Mouse (Mus musculus) induced T-regulatory cell, adult 2 months (primary cell): ENCODE measurements around the gene Myt1l.

Experiments
- DNase-seq: peaks from one replicate; pipeline ENCODE4 v3.0.0-alpha.2; 2012; ENCODE audit warnings: low read depth

Gene Myt1l

GRCm38 (mm10) chr12:29723722-29724338, 195.6 kb downstream of the Myt1l start:
- no peak for DNase-seq

DNA sequence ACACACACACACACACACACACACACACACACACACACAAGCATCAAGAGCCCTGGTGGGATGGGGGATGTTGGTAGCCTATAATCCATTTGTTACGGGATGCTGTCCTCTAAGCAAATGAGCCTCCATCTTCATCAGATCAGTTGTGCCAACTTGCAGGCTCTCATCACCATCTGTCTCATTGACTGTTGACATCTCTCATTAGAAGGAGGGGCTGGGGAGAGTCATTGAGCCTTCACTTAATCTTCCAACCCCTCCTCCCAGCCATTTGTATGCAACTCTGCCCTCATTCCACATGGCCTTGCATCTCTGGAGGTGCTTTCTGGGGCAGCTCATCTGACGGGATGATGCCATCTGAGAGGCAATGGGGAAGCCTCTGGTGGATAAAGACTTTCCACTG, 200.1 kb downstream of the Myt1l start:
- DNase-seq = no peak

- no peak for DNase-seq
These were observed 212.3 kb downstream of the Myt1l start for GRCm38 (mm10) chr12:29740346-29741025.

DNA sequence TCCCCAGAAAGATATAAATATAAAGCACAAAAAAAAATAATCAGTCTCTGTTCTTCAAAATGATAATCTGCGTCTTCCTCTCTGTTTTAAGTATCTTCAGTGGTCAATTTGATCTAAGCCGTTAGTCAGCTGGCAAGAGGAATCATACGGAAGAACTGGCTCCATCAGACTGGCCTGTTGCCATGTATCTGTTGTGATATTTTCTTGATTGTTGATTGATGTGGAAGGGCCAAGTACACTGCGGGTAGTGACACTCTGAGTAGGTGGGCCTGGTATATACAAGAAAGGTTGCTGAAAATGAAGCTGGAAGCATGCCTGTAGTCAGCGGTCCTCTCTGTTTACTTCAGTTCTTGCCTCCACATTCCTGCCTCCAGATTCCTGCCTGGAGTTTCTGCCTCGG, 213.0 kb downstream of the Myt1l start:
- no peak for DNase-seq

- no peak for DNase-seq
These were observed 222.5 kb downstream of the Myt1l start for GRCm38 (mm10) chr12:29750604-29751128.

DNA sequence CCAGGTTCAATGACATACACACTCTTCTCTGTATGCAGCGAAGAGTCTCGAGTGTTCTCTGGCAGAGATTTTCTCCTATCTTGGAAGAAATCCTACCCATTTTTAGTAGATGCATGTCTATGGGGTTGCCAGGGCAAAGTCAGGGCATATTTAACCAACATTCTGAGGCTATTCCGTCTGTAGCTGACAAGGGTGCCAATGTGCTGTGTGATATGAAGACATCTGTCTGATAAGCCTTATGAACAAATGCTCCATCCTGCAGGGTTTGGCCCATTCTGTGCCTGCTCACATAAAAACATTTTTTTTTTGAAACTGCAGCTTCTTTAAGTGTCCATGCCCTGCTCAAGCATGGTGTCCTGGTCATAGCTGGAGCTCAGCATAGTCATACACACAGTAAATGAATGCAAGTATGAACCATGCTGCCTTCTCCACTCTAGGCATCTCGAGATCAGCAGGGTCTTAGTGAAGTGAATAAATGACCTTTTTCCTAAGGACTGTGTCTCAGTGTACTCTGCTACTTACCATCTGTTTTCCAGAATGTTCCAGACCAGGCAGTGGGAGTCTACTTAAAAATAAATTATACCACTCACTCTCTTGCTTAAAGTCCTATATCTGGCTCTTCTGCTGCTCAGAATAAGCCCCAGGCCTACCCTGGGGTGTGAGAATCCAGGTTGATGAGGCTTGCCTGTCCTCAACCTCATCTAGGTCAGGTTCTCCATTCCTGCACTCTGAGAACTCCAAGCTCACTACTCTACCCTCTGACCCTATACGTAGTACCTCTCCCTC, 227.1 kb downstream of the Myt1l start:
- DNase-seq = no peak

- no peak for DNase-seq
These were observed 227.7 kb downstream of the Myt1l start for GRCm38 (mm10) chr12:29755872-29756265.

DNA sequence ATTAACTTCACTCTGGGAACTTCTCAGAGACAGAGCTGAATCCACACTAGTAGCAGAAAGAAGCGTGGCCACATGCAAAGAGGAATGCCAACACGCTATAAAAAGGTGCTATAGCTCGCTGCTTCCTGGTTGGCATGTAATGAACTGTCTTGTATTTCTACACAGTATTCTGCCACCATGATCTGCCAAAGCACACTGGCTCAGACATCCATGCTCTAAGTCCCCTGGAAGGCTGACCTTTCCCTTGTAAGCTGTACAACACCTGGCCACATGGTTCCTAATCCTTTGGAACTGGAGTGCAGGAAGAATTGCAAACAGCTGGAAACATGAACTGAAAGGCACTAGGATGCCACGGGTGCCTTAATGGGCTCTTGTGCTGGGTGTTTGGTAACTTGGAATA, 232.4 kb downstream of the Myt1l start:
- DNase-seq = no peak

DNA sequence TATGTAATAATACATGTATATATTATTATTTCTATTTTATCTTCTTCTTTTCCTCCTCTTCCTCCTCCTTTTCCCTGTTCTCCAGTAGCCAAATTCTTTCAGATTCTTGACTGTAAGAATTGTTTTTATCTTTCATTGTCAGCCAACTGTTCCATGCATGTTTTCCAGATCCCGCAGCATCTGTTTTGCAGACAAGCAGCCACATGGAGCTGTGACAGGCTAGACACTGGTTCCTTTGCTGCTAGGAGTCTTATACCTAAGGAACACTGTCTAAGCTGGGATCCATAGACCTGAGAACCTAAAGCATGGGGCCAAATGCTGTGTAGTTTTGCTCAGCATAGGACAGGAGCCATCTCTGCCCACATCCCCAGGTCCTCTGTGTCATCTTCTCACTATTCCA, 238.0 kb downstream of the Myt1l start:
- no peak for DNase-seq

DNA sequence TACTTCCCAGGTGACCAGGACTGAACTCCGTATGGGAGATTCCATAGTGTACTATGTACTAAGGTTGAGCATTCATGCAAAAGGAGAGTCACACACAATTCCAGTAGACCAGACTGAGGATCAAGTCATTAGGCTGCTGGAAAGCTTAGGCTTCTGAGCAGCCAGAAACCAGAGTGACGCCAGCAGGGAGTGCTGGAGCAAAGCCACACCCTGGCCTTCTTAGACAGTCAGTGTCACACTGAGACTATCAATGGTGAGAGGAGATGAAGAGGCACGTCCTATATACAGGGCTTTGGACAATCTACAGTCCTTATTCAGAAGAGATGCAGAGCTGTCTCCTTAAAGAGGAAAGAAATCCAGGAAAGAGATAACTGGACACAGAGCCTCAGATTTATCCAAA, 243.6 kb downstream of the Myt1l start:
- no peak for DNase-seq

DNA sequence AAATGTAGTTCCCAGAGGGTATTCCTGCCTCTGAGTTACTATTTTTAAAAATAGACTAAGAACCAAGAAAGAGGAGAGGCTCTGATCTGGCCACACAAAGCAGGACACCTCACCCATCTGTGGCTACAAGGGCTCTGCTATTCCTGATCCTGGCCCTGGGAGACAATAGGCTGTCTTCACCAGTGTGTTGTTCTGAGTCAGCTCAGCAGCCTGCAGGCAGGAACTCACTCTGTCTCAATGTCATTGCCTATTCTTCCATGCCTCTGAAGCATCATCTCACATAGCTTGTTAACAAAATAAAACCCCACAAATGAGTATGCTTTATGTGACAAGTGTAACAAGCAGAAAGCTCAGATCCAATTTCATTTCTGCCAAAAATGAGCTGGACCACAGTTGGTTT, 244.2 kb downstream of the Myt1l start:
- no peak for DNase-seq

DNA sequence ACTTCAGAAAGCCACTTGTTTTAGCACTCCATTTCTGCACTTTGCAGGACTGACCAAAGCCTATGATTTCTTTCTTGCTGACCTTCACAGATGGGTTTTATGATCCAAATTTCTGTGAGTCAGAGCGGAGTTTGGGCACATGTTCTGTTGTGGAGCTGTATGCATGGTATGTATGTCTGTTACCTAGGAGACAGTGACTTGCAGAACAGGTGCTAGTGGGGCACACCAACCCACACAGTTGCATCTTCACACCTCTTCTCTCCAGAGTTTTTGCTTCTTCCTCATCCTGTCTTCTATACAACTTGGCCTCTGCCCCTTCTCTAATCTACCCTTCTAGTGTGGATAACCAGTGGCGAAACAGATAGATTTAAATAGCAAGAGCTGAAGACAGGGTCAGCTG, 250.7 kb downstream of the Myt1l start:
- no peak for DNase-seq

DNA sequence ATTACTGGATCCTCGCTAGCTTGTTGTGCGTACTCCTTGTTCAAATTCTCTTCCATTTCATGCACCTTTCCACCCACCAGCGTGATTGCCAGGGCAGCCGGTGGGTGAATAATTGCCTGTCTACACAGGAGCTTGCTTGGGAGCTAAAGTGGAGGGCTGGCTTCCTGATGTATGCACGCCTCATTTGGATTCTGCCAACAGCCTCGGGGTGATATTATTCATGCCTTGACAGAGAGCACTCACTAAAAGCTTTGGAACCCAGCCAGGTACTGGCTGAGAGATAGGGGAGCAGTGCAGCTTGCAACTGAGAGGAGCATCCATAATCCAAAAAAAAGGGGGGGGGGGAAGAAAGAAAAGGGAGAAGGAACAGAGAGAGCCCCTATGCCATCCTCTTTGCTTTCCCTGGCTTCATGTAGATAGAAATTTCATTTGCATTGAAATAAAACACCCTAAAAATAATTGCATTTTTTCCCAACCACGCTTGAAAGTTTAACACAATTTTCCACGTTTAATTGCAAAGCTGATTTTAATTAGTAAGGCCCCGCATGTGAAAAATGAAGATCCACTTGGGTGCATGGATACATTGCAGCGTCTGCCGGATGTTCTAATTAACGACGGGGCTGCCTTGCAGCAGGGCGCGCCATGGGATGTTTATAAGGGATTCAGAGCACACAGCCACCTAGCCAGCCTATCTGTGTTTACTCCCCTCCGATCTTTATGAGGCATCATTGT, 261.3 kb downstream of the Myt1l start:
- DNase-seq = no peak

- DNase-seq = no peak
These were observed 261.8 kb downstream of the Myt1l start for GRCm38 (mm10) chr12:29790051-29790386.

DNA sequence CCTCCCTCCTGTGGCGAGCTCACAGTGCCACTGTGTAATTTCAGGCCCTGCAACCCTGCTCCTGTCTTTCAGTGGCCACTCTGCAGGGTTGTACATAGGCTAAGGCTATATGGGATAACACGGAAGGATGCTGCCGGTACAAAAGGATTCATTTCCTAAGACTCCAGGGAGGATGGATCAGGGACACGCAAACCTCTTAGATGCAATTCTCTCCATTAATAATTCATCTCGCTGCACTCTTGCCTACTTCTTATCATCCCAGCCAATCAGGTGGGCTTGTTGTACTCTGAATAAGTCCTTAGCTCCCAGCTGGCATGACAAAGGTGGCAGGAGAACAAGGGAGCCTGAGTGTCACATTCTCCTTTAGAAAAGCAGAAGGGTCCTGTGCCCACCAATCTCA, 264.8 kb downstream of the Myt1l start:
- no peak for DNase-seq

- no peak for DNase-seq
These were observed 267.0 kb downstream of the Myt1l start for GRCm38 (mm10) chr12:29795107-29795673.

DNA sequence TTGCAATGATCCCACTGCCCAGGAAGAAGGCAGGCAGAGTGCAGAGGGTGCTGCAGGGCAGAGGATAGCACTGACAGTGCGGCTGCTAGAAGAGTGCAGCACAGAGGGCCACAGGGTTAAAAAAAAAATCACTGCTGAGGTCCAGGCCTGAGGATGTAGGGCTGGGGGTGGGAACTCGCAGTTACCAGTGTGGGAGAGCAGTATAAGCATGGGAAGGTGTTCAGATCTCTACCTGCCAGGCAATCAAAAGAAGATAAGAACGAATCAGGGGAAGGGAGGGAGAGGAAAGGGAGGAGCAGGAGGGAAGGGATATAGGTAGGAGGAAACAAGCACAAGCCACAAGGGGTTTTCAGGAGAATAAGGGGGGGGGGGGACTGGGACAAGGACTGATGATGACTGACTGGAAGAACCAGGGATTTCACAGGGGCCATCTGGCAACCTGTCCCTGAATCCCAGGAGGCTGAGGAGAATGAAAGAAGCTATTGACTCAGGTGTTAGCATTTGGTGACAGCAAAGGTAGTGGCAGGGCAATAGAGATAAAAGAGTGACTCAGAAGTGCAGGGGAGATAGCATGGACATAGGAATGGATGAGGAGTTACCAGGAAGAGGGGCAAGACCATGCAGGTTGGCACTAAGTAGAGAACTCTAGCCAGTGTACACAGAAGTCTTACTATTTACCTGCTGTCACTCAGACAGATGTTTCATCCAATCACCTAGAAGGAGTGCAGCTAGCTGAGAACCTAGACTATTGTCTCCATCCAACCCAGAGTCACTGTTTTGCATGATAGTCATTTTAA, 270.6 kb downstream of the Myt1l start:
- DNase-seq = no peak

- DNase-seq = no peak
These were observed 278.2 kb downstream of the Myt1l start for GRCm38 (mm10) chr12:29806415-29806814.

GRCm38 (mm10) chr12:29809569-29810185, 281.5 kb downstream of the Myt1l start:
- no peak for DNase-seq

DNA sequence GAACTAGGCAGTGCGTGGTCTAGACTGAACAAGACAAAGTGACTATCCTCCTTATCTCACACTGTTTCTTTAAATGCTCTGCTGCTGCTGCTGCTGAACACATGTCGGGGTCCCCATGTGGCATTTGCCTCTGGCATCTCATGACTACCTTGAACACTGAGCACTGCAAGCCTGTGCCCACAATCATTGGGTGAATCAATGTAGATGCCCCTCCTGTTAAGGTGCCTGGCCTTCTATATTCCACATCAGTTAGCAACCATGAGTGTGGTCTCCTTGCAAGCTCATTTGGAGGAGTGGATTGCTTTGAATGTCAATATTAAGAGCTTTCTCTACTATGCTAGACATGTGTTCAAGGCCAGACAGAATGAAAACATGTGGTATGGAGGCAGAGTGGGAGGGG, 287.3 kb downstream of the Myt1l start:
- no peak for DNase-seq

DNA sequence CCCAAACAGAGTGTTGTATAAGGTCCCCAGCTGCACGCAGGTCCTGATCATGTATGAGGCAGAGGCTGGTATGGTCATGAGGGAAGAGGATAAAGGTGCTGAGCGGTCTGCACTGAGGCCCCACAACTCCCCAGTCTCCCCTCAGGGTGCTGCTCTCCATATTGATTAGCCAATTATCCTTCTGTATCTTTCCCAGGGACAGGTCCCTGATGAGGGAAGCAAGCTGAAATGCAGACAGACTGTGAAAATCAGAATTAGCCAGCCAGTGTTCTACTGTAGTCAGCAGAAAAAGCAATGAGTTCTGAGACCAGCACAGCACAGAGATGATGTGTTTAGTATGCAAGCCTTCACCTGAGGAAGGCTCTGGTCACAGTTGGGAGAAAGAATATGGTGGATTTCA, 287.9 kb downstream of the Myt1l start:
- DNase-seq = no peak
